Mouse (Mus musculus) forebrain, embryonic 16.5 days (tissue): Measurements from ENCODE around the gene Sik1. TPM values are rescaled to one million over a fixed set of nuclear protein-coding genes. Genes with fewer than 3 reads are reported as not detected.

Source experiments
- ATAC-seq: fragments of 200-750 bp; cut with Nextera tagmentation; 2 replicates; pipeline ENCODE4 v1.8.0; 2017; ENCODE audit warnings: mild to moderate bottlenecking, moderate library complexity
- H3K27ac ChIP-seq: fragments of 300-500 bp; sonication (generic); 2 replicates; pipeline ENCODE4 v1.5.1; 2014; ENCODE audit warnings: low read length, control low read depth
- H3K27me3 ChIP-seq: fragments of 300-500 bp; sonication (generic); replicated peaks from 2 replicates; pipeline ENCODE4 v1.6.1; 2014; ENCODE audit warnings: low read length; ENCODE audit not compliant: control insufficient read depth, insufficient read depth
- H3K36me3 ChIP-seq: fragments of 300-500 bp; sonication (generic); 2 replicates; pipeline ENCODE4 v1.6.1; 2014; ENCODE audit not compliant: control insufficient read depth, insufficient read depth
- H3K4me1 ChIP-seq: fragments of 300-500 bp; sonication (generic); replicated peaks from 2 replicates; pipeline ENCODE4 v1.6.1; 2014; ENCODE audit warnings: low read length; ENCODE audit not compliant: control insufficient read depth, insufficient read depth
- H3K4me2 ChIP-seq: fragments of 300-500 bp; sonication (generic); 2 replicates; pipeline ENCODE4 v1.6.1; 2014; ENCODE audit warnings: mild to moderate bottlenecking, low read length, control low read depth
- H3K4me3 ChIP-seq: fragments of 300-500 bp; sonication (generic); replicated peaks from 2 replicates; pipeline ENCODE4 v1.5.1; 2014; ENCODE audit warnings: mild to moderate bottlenecking, low read length, control low read depth
- H3K9ac ChIP-seq: fragments of 300-500 bp; sonication (generic); replicated peaks from 2 replicates; pipeline ENCODE4 v1.6.1; 2014; ENCODE audit warnings: low read depth, low read length, control low read depth
- H3K9me3 ChIP-seq: fragments of 300-500 bp; sonication (generic); 2 replicates; pipeline ENCODE4 v1.6.1; 2016; ENCODE audit warnings: low read length; ENCODE audit not compliant: control insufficient read depth
- WGBS: fragments of 180-500 bp; shearing (Covaris S2); extraction: QIAGEN DNeasy Blood & Tissue Kit; methylation state at CpG from one replicate; pipeline ENCODE4 v1.1.7; 2014; 5-methylcytosine and 5-hydroxymethylcytosine counted together
- polyA plus RNA-seq: library from polyadenylated mRNA; unstranded; fragments of >200 nt; fragmentation: Nextera tagmentation; extraction: Ambion mirVana; gene quantifications from 2 replicates; pipeline ENCODE4 v1.2.1, GENCODE M21; 2015

Gene Sik1
- polyA plus RNA-seq = 19.9 and 20.1 TPM in 2 replicates

DNA sequence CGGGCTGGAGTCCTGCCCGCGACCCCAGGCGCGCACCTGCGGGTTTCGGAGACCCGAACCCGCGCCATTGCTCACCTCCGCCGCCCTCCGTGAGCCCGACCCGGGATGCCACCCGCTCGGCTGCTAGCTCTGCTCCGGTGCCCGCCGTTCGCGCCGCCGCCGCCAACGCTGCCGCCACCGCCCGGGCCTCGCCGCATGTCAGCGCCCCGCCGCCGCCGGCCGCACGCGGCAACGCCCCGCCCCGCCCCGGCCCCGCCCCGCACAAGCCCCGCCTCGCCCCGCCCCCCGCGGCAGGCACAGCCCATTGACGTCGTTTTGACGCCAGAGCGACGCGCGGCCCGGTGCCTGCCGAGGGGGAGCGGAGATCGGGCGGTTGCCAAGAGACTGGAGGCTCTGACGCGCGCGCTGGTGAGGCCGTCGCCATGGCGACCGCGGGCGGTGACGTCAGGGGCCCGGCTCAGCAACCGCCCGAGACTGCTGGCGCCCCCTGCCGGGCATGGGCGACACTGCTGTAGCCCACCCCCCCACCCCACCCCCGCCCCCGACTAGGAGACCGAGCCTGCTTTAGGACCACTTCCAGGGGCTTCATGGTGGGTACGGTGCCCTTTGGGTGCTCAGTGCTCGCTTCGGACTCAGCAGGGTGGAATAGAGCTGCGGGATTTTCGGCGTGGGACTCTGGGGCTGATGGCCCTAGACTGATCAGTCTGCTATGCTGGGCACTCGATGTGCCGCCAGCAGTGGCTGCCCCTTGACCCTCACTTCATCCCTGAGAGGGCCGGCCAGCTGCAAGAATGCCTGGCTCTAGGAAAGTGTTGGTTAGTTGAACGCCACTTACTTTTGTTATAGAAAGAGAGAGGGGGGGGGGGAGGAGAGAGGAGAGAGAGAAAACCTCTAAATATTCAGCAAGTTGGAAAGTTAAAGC is at the start of gene Sik1:
TSS of gene Sik1 (minus strand) at position 208 of the 922 bp plus-strand sequence.
- WGBS = under 1% methylated on average over 74 of the region's 92 CpGs
- no peaks in the 10 kb centered on the region for H3K9me3 ChIP-seq
- peak within 1 kb of the TSS; percentile 87 for H3K4me3 ChIP-seq
- H3K4me2 ChIP-seq = peak within 1 kb of the TSS; percentile 67
- peak within 1 kb of the TSS; percentile 94 for H3K9ac ChIP-seq
- peak; percentile 93 for ATAC-seq
- H3K27me3 ChIP-seq = no peaks in the 10 kb centered on the region
- H3K36me3 ChIP-seq = no peaks in the 10 kb centered on the region
- H3K4me1 ChIP-seq = peaks cover 32% of the 10 kb centered on the region
- peak within 1 kb of the TSS; percentile 84 for H3K27ac ChIP-seq

GRCm38 (mm10) chr17:31905201-31905790 is 49.7 kb upstream of the Sik1 start:
- Histone ChIP-seq H3K4me2 (no peak overlapping the region), H3K36me3 (no peaks in the 10 kb centered on the region), H3K4me3 (no peak overlapping the region), H3K4me1 (no peaks in the 10 kb centered on the region), H3K9ac (no peak overlapping the region), H3K27ac (no peak overlapping the region), H3K9me3 (no peaks in the 10 kb centered on the region), H3K27me3 (no peaks in the 10 kb centered on the region)
- ATAC-seq = no peak
- 89% methylated on average over 9 of the region's 9 CpGs for WGBS

- WGBS = 86% methylated on average over 7 of the region's 7 CpGs
- Histone ChIP-seq H3K27ac (no peak overlapping the region), H3K4me1 (no peaks in the 10 kb centered on the region), H3K9ac (no peak overlapping the region), H3K4me2 (no peak overlapping the region), H3K27me3 (no peaks in the 10 kb centered on the region), H3K36me3 (no peaks in the 10 kb centered on the region), H3K4me3 (no peak overlapping the region), H3K9me3 (no peaks in the 10 kb centered on the region)
- ATAC-seq = no peak
Observed at GRCm38 (mm10) chr17:31904036-31904435, 48.4 kb upstream of the Sik1 start.

- Histone ChIP-seq H3K36me3 (no peaks in the 10 kb centered on the region), H3K9me3 (no peaks in the 10 kb centered on the region), H3K27me3 (no peaks in the 10 kb centered on the region), H3K27ac (no peak overlapping the region), H3K9ac (no peak overlapping the region), H3K4me3 (no peak overlapping the region), H3K4me2 (no peak overlapping the region), H3K4me1 (no peaks in the 10 kb centered on the region; the same call in 1 of the 2 replicates)
- ATAC-seq = no peak
- 59% methylated on average over 3 of the region's 3 CpGs for WGBS
Observed at GRCm38 (mm10) chr17:31902630-31903198, 47.1 kb upstream of the Sik1 start.

DNA sequence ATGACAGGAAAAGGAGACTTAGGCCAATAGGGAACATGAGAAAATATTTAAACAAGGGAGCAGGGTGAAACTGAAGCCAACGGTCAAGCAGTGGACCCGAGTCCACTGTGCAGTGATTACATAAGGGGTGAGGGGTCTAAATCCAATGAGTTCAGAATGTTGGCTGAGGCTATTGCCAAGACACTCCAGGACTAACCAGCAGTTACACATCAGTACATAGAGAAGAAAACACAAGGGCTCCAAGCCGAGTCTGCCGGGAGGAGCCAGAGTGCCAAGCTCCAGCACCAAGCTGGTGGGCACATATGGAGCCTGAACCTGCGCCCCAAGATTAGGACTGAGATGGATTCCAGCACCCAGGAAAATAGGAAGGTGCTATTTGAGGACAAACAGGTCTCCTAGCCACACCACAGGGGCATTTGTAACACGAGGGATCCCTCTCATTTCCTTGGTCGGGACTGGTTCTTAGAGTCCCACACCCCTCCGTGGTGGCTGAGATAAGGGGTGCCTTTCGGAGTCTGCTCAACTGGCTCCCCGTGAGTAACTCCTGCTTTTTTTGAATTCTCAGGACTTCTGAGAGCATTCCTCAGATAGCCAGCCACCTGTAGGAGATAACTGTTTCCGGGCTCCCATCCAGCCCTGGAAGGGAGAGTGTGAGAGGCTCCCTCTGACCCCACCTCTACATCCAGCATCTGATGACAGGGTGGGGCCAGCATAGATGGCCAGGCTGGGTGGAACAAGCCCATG is 46.0 kb upstream of the Sik1 start:
- Histone ChIP-seq H3K4me3 (no peak overlapping the region), H3K27ac (no peak overlapping the region), H3K9ac (no peak overlapping the region), H3K4me1 (no peaks in the 10 kb centered on the region; the same call in 1 of the 2 replicates), H3K36me3 (no peaks in the 10 kb centered on the region), H3K9me3 (no peaks in the 10 kb centered on the region), H3K27me3 (no peaks in the 10 kb centered on the region), H3K4me2 (no peak overlapping the region)
- no peak for ATAC-seq
- 82% methylated on average over 11 of the region's 11 CpGs for WGBS

GRCm38 (mm10) chr17:31898941-31899340 is 43.3 kb upstream of the Sik1 start:
- no peak for ATAC-seq
- Histone ChIP-seq H3K4me1 (no peaks in the 10 kb centered on the region; the same call in 1 of the 2 replicates), H3K27me3 (no peaks in the 10 kb centered on the region), H3K4me2 (no peak overlapping the region), H3K4me3 (no peak overlapping the region), H3K9ac (no peak overlapping the region), H3K27ac (no peak overlapping the region), H3K9me3 (no peaks in the 10 kb centered on the region), H3K36me3 (no peaks in the 10 kb centered on the region)
- WGBS = 55% methylated on average over 5 of the region's 5 CpGs

DNA sequence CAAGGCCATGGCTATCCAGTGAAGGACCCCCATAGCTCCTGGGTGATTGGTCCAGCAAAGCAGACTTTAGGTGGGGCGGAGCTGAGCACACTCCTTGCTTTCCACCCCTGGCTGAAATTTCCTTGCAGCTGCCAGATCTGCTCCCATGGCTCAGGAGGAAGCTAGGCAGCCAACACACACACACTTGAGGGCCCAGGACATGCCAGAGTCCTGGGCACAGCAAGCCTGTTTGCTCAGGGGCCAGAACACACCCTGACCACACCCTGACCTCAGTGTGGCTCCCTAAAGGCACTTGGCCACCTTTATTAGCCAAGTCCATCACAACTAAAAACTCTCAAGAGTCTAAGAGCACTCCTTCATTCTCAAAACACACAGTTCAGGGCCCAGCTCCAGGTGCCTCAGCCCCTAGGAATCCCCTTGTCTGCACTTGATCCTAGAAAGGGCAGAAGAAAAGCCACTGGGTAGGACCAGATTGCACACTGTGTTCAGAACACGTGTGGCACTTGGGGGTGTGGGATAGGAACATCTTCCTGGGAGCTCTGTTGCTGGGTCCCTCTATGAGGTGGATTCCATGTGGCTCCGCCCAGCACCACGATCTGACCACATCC is 41.7 kb upstream of the Sik1 start:
- 78% methylated on average over 4 of the region's 4 CpGs for WGBS
- H3K9ac ChIP-seq = no peak overlapping the region
- H3K36me3 ChIP-seq = no peaks in the 10 kb centered on the region
- H3K4me3 ChIP-seq = no peak overlapping the region
- no peak overlapping the region for H3K4me2 ChIP-seq
- no peaks in the 10 kb centered on the region for H3K9me3 ChIP-seq
- no peak for ATAC-seq
- no peaks in the 10 kb centered on the region for H3K27me3 ChIP-seq
- no peak overlapping the region for H3K27ac ChIP-seq
- H3K4me1 ChIP-seq = peaks cover 5% of the 10 kb centered on the region

DNA sequence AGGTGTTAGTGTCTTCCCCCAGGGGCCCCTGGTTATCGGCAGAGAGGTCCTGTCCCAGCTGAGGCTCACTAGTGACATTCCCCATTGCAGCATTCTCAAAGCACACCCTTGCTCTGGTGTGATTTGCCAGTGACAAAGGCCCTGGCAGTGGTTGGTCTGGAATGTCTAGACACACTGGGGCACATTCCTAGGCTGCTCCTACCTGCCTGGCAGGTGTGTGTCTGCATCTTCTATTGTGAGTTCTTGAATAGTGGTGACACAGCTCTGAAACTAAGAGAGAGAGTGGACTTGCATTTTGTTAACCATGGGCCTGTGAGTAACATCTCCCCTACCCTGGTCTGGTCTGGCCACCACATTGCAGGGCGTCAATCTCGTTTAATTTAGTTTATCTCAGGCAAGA is 41.1 kb upstream of the Sik1 start:
- Histone ChIP-seq H3K4me2 (no peak overlapping the region), H3K4me3 (no peak overlapping the region), H3K27me3 (no peaks in the 10 kb centered on the region), H3K36me3 (no peaks in the 10 kb centered on the region), H3K9me3 (no peaks in the 10 kb centered on the region), H3K9ac (no peak overlapping the region), H3K27ac (no peak overlapping the region), H3K4me1 (peaks cover 5% of the 10 kb centered on the region)
- 77% methylated on average over 3 of the region's 3 CpGs for WGBS
- no peak for ATAC-seq
